Mouse (Mus musculus): Measurements from ENCODE around the gene Olfm2.

GRCm38 (mm10) chr9:20712934-20713477, 33.1 kb downstream of the Olfm2 start:
- TF ChIP-seq CTCF (IDR thresholded peaks at IDR 0.05; ENCODE audit: extremely low read depth, insufficient read depth, low read length) (no peak), POLR2A (IDR thresholded peaks at IDR 0.05; ENCODE audit: extremely low read depth, insufficient read depth, low read length) (no peak)

Measured in cortical plate, adult 2 months (tissue).